Mouse (Mus musculus) megakaryocyte, embryonic 14.5 days (primary cell): Measurements from ENCODE around the gene Hes6.

Experiments used
- FLI1 ChIP-seq: IDR thresholded peaks from 2 replicates; pipeline ENCODE4 v1.6.1; 2012; ENCODE audit warnings: low read length, inconsistent platforms, mixed read lengths
- GATA1 ChIP-seq: IDR thresholded peaks from 3 replicates; pipeline ENCODE4 v1.6.1; 2012; ENCODE audit warnings: mixed read lengths, low read length, inconsistent platforms, borderline replicate concordance

DNA sequence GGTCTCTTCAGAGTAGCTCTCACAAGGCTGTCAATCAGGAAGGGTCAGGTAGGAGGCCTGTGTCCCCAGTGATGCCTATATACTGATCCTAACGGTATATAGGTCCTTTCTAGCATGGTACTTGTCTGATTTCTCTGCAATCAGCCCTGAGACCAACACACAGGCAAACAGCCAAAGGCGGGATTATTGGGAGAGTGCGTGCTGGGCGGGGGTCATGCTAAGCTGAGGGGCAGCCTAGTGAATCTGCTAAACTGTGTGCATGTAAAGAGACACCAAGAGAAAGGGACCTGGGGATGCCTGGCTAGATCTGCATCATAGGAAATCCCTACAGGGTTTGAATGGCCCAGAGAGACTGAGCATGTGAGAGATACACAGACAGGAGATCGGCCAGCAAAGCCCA, 1.5 kb upstream of the Hes6 start:
- no peak for TF ChIP-seq GATA1
- no peak for TF ChIP-seq FLI1
